Mouse (Mus musculus) kidney, postnatal 14 days (tissue): ENCODE measurements at regions not wholly inside any gene's neighbourhood (a gene's known extent, or its start where the extent isn't known, plus 50 kb on each side); places are given as distances from the start of the nearest gene placed in this dataset.
"Not testable (repeated sequence)": the region's sequence is repeated elsewhere in the genome, so short reads cannot be mapped to it uniquely, and the experiment has no call there.

Experiments
- DNase-seq: peaks from one replicate; pipeline ENCODE4 v3.0.0; 2022; ENCODE audit warnings: mixed read lengths

GRCm38 (mm10) chr14:73453164-73453563, 56.7 kb upstream of the Med4 start:
- peak; percentile 57 for DNase-seq

- DNase-seq = no peak
These were observed 57.3 kb upstream of the Med4 start for GRCm38 (mm10) chr14:73452321-73453082.

GRCm38 (mm10) chr14:73451291-73452045, 58.4 kb upstream of the Med4 start:
- no peak for DNase-seq

- peak; percentile 34 for DNase-seq
These were observed 59.8 kb upstream of the Med4 start for GRCm38 (mm10) chr14:73449901-73450495.

- no peak for DNase-seq
These were observed 60.7 kb upstream of the Med4 start for GRCm38 (mm10) chr14:73449111-73449510.

- peak; percentile 83 for DNase-seq
These were observed 60.6 kb upstream of the Itm2b start for GRCm38 (mm10) chr14:73445508-73446256.

- peak; percentile 46 for DNase-seq
These were observed 59.6 kb upstream of the Itm2b start for GRCm38 (mm10) chr14:73444733-73445132.

GRCm38 (mm10) chr14:73441951-73442716, 57.0 kb upstream of the Itm2b start:
- peak; percentile 64 for DNase-seq

GRCm38 (mm10) chr14:73441206-73441950, 56.3 kb upstream of the Itm2b start:
- not testable (repeated sequence) for DNase-seq

- DNase-seq = no peak
These were observed 54.8 kb upstream of the Itm2b start for GRCm38 (mm10) chr14:73439802-73440309.

- no peak for DNase-seq
These were observed 50.8 kb upstream of the Itm2b start for GRCm38 (mm10) chr14:73435839-73436238.
